Mouse (Mus musculus) ES-Bruce4 (cell line): Measurements from ENCODE around the gene Adh5. TPM values are rescaled to one million over a fixed set of nuclear protein-coding genes. Genes with fewer than 3 reads are reported as not detected.

Experiments used
- H3K27ac ChIP-seq: 2 replicates; pipeline ENCODE4 v1.5.1; 2012; ENCODE audit warnings: low read length, inconsistent platforms; ENCODE audit not compliant: insufficient read depth
- H3K27me3 ChIP-seq: 2 replicates; pipeline ENCODE4 v1.6.1; 2012; ENCODE audit warnings: mild to moderate bottlenecking, low read length, inconsistent platforms; ENCODE audit not compliant: control insufficient read depth, poor library complexity, insufficient read depth, severe bottlenecking
- H3K36me3 ChIP-seq: 2 replicates; pipeline ENCODE4 v1.6.1; 2012; ENCODE audit warnings: inconsistent platforms, mild to moderate bottlenecking, low read length, moderate library complexity; ENCODE audit not compliant: control insufficient read depth, poor library complexity, insufficient read depth, severe bottlenecking
- H3K4me1 ChIP-seq: one replicate; pipeline ENCODE4 v1.8.1; 2011; ENCODE audit warnings: low read length; ENCODE audit not compliant: control insufficient read depth, insufficient read depth
- H3K4me3 ChIP-seq: 2 replicates; pipeline ENCODE4 v1.5.1; 2011; ENCODE audit warnings: low read depth, mild to moderate bottlenecking, low read length
- H3K9ac ChIP-seq: 2 replicates; pipeline ENCODE4 v1.6.1; 2012; ENCODE audit warnings: low read depth, mild to moderate bottlenecking, inconsistent platforms; ENCODE audit not compliant: poor library complexity, severe bottlenecking
- H3K9me3 ChIP-seq: replicated peaks from 2 replicates; pipeline ENCODE4 v1.6.1; 2012; ENCODE audit warnings: mild to moderate bottlenecking, low read length, inconsistent platforms; ENCODE audit not compliant: control insufficient read depth, poor library complexity, insufficient read depth, severe bottlenecking
- CTCF ChIP-seq: IDR thresholded peaks from one replicate; pipeline ENCODE4 v1.8.1; 2011; ENCODE audit warnings: low read depth, low read length
- EP300 ChIP-seq: IDR thresholded peaks from 2 replicates; pipeline ENCODE4 v1.6.1; 2011; ENCODE audit warnings: low read depth, low read length; ENCODE audit not compliant: insufficient read depth
- POLR2A ChIP-seq: IDR thresholded peaks from one replicate; pipeline ENCODE4 v1.8.1; 2011; ENCODE audit warnings: low read length; ENCODE audit not compliant: insufficient read depth
- polyA plus RNA-seq: library from polyadenylated mRNA; stranded (reverse); fragments of >200 nt; gene quantifications from 2 replicates; pipeline ENCODE4 v1.2.4, GENCODE M21; 2011; ENCODE audit warnings: low read depth; ENCODE audit not compliant: missing spikeins, insufficient read depth, insufficient read length

Gene Adh5
- polyA plus RNA-seq, 1 experiment = 242 TPM

DNA sequence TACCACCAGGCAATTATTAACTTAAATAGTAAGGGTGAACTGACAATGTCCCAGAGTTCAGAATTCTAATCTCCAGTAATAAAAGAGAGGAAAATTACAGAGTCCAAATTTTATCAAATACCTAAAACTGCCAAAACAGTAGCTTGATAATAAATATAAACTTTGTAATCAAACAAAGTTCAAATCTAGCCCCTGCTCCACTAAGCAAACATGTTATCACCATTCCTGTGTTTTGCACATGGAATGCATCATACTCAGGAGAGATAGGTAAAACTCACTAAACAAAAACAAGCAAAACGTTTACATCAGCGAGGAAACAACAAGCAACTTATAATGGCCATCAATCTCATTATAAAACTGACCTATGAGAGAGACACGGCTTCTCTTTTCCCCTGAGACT, 32.7 kb upstream of the Adh5 start:
- no peaks in the 10 kb centered on the region for H3K9me3 ChIP-seq
- H3K9ac ChIP-seq = no peak overlapping the region
- H3K27me3 ChIP-seq = no peaks in the 10 kb centered on the region
- TF ChIP-seq CTCF (no peak), EP300 (no peak), POLR2A (no peak)
- H3K36me3 ChIP-seq = no peaks in the 10 kb centered on the region
- H3K4me3 ChIP-seq = no peak overlapping the region
- no peak overlapping the region for H3K27ac ChIP-seq
- no peaks in the 10 kb centered on the region for H3K4me1 ChIP-seq

DNA sequence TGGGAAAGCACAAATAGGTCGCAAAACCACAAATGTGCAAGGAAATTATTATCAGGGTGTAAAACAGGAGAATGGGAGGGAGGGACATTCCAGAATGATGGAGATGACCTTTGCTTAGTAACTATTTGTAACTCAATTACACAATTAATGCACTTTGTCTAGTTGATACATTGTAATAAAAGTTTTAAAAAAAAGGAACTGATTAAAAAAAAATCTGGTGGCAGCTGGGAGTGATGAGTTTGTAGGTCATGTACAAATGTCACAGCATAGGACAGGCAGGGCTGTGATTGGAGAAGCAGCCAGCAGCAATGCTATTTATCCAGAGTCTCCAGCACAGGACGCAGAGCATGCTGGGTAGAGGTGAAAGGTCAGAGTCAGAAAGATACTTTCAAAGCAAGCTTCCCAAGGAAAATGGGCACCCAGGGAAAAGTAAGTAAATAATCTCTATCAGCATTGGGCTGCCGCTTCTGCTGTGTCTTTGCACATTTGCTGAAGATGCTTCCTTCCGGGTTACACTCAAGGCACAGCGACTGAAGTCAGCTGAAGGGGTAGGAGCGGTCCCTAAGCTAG, 27.7 kb upstream of the Adh5 start, which contains the start of gene Adh4:
Gene Adh4, plus strand, starts transcription at position 346 of the 570 bp plus-strand sequence.
- TF ChIP-seq POLR2A (no peak), CTCF (no peak), EP300 (no peak)
- no peak within 1 kb of the TSS for H3K9ac ChIP-seq
- H3K9me3 ChIP-seq = no peaks in the 10 kb centered on the region
- H3K4me3 ChIP-seq = no peak within 1 kb of the TSS
- no peaks in the 10 kb centered on the region for H3K27me3 ChIP-seq
- H3K4me1 ChIP-seq = no peaks in the 10 kb centered on the region
- H3K27ac ChIP-seq = no peak within 1 kb of the TSS
- H3K36me3 ChIP-seq = no peaks in the 10 kb centered on the region

DNA sequence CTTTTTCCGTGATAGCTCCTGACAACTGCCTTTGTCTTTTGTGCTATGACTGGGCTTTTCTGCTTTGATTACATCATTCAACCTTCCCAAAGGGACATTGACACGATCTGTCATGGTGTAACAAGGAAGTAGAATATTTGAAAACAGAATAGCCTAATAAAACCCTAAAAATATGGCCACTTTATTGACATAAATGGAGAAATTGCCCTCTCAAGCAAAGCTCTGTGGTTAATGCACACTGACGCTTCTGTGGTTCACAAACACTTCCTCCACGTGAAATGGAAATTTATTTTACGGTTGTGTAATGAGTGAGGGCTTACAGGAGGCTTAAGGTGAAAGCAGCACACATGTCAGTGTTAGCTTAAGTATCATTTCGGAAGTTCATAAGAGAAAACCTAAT, 23.5 kb upstream of the Adh5 start:
- no peaks in the 10 kb centered on the region for H3K9me3 ChIP-seq
- no peak overlapping the region for H3K9ac ChIP-seq
- no peak overlapping the region for H3K27ac ChIP-seq
- no peaks in the 10 kb centered on the region for H3K4me1 ChIP-seq
- H3K27me3 ChIP-seq = no peaks in the 10 kb centered on the region
- TF ChIP-seq POLR2A (no peak), EP300 (no peak), CTCF (no peak)
- H3K4me3 ChIP-seq = no peak overlapping the region
- no peaks in the 10 kb centered on the region for H3K36me3 ChIP-seq

DNA sequence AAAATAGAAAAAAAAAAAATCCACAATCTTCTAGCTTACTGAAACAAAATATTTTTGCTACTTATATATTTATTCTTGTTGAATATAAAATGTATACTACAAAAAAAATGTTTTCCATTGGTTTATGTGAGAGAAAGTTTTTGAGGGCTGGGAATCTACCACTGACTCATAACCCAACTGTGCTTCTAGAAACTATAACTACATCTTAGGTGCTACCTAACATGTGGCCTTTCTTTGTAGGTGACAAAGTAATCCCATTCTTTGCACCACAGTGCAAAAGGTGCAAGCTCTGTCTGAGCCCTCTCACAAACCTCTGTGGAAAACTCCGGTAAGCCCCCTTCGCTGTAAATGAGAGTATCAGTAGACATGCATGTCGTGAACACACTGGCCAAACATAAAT, 22.5 kb upstream of the Adh5 start:
- H3K27me3 ChIP-seq = no peaks in the 10 kb centered on the region
- H3K9me3 ChIP-seq = no peaks in the 10 kb centered on the region
- H3K4me1 ChIP-seq = no peaks in the 10 kb centered on the region
- H3K36me3 ChIP-seq = no peaks in the 10 kb centered on the region
- H3K4me3 ChIP-seq = no peak overlapping the region
- H3K9ac ChIP-seq = no peak overlapping the region
- no peak overlapping the region for H3K27ac ChIP-seq
- TF ChIP-seq EP300 = no peak
- TF ChIP-seq CTCF = no peak
- TF ChIP-seq POLR2A = no peak

DNA sequence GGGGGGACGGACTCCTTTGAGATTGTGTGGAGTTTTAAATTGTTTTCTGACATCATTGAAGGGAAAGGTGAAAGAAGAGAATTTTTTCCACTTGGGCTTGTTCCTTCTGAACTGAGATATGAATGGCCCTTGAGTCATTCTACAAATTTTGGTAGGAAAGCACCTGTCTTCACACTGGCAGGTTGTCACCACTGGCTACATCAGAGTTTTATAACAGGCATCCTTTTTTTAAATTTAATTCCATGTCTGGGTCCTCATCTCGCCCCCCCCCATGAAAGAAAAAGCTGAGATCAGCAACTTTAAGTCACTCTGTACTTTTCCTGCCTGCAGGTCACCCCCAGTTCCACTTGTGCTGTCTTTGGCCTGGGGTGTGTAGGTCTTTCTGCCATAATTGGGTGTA, 19.2 kb upstream of the Adh5 start:
- no peak overlapping the region for H3K9ac ChIP-seq

DNA sequence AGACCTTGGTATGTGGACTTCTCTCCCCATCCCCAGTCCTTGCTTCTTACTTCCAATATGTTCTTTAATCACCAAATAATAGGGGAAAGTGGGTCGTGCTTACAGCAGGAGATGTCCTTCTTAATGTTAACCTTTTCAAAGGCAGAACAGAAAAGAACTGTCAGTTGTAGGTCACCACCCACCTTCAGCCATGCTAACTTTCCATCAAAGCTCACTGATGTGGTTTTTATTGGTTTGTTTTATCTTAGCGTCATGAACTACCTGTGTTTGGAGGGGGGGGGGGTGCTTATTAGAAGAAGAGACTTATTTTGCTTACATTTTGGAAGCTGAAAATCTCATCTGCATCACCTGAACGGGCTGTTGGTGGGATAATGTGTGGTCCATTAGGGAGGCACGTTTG, 18.6 kb upstream of the Adh5 start:
- Histone ChIP-seq H3K9me3 (no peaks in the 10 kb centered on the region), H3K9ac (no peak overlapping the region), H3K27ac (no peak overlapping the region), H3K4me3 (no peak overlapping the region), H3K36me3 (no peaks in the 10 kb centered on the region), H3K4me1 (no peaks in the 10 kb centered on the region), H3K27me3 (no peaks in the 10 kb centered on the region)
- TF ChIP-seq CTCF = no peak
- no peak for TF ChIP-seq EP300

More for the DNA sequence above, 19.2 kb upstream of the Adh5 start:
- no peaks in the 10 kb centered on the region for H3K36me3 ChIP-seq
- no peaks in the 10 kb centered on the region for H3K27me3 ChIP-seq
- TF ChIP-seq POLR2A (no peak), EP300 (no peak), CTCF (no peak)
- H3K27ac ChIP-seq = no peak overlapping the region
- H3K4me3 ChIP-seq = no peak overlapping the region
- H3K4me1 ChIP-seq = no peaks in the 10 kb centered on the region
- H3K9me3 ChIP-seq = no peaks in the 10 kb centered on the region
